Mouse (Mus musculus): Measurements from ENCODE around the gene Pdhx. TPM values are rescaled to one million over a fixed set of nuclear protein-coding genes. Genes with fewer than 3 reads are reported as not detected.

The Pdhx gene
- polyA plus RNA-seq, 1 experiment = 4.9 TPM

GRCm38 (mm10) chr2:102990301-102990702, 83.0 kb downstream of the Pdhx start:
- Histone ChIP-seq H3K27me3 (ENCODE audit: control insufficient read depth, insufficient read depth, low read length) (no peaks in the 10 kb centered on the region), H3K36me3 (ENCODE audit: control insufficient read depth, insufficient read depth, low read length) (no peaks in the 10 kb centered on the region), H3K4me3 (ENCODE audit: low read depth, low read length) (no peak overlapping the region), H3K4me1 (ENCODE audit: control insufficient read depth, insufficient read depth, insufficient read length, low read length) (0 out of 2 replicates have a peak, but pooled peaks cover 2% of the 10 kb centered on the region), H3K27ac (ENCODE audit: insufficient read depth, low read depth, low read length) (no peak overlapping the region)
- WGBS = 51% methylated on average over 2 of the region's 2 CpGs
- TF ChIP-seq POLR2A (IDR thresholded peaks at IDR 0.05; ENCODE audit: low read depth, low read length) (no peak), CTCF (IDR thresholded peaks at IDR 0.05; ENCODE audit: extremely low read depth, insufficient read length, insufficient replicate concordance, low read depth, low read length) (no peak)

GRCm38 (mm10) chr2:102989446-102989845, 83.9 kb downstream of the Pdhx start:
- Histone ChIP-seq H3K27me3 (ENCODE audit: control insufficient read depth, insufficient read depth, low read length) (no peaks in the 10 kb centered on the region), H3K36me3 (ENCODE audit: control insufficient read depth, insufficient read depth, low read length) (no peaks in the 10 kb centered on the region), H3K4me3 (ENCODE audit: low read depth, low read length) (no peak overlapping the region), H3K27ac (ENCODE audit: insufficient read depth, low read depth, low read length) (no peak overlapping the region), H3K4me1 (ENCODE audit: control insufficient read depth, insufficient read depth, insufficient read length, low read length) (0 out of 2 replicates have a peak, but pooled peaks cover 2% of the 10 kb centered on the region)
- WGBS = 97% methylated on average over 1 of the region's 1 CpGs
- TF ChIP-seq CTCF (IDR thresholded peaks at IDR 0.05; ENCODE audit: extremely low read depth, insufficient read length, insufficient replicate concordance, low read depth, low read length) (no peak), POLR2A (IDR thresholded peaks at IDR 0.05; ENCODE audit: low read depth, low read length) (no peak)

GRCm38 (mm10) chr2:102987708-102988010, 85.7 kb downstream of the Pdhx start:
- H3K36me3 ChIP-seq (ENCODE audit: control insufficient read depth, insufficient read depth, low read length) = no peaks in the 10 kb centered on the region
- 89% methylated on average over 4 of the region's 4 CpGs for WGBS
- H3K4me1 ChIP-seq (ENCODE audit: control insufficient read depth, insufficient read depth, insufficient read length, low read length) = 0 out of 2 replicates have a peak, but pooled peaks cover 2% of the 10 kb centered on the region
- H3K27ac ChIP-seq (ENCODE audit: insufficient read depth, low read depth, low read length) = 0 out of 2 replicates have a peak overlapping the region, but pooled peaks have one; percentile 9
- H3K4me3 ChIP-seq (ENCODE audit: low read depth, low read length) = no peak overlapping the region
- H3K27me3 ChIP-seq (ENCODE audit: control insufficient read depth, insufficient read depth, low read length) = no peaks in the 10 kb centered on the region
- TF ChIP-seq CTCF (IDR thresholded peaks at IDR 0.05; ENCODE audit: extremely low read depth, insufficient read length, insufficient replicate concordance, low read depth, low read length) (no peak), POLR2A (IDR thresholded peaks at IDR 0.05; ENCODE audit: low read depth, low read length) (no peak)

GRCm38 (mm10) chr2:102986964-102987707, 86.2 kb downstream of the Pdhx start:
- 0 out of 2 replicates have a peak, but pooled peaks cover 2% of the 10 kb centered on the region for H3K4me1 ChIP-seq (ENCODE audit: control insufficient read depth, insufficient read depth, insufficient read length, low read length)
- H3K36me3 ChIP-seq (ENCODE audit: control insufficient read depth, insufficient read depth, low read length) = no peaks in the 10 kb centered on the region
- H3K4me3 ChIP-seq (ENCODE audit: low read depth, low read length) = no peak overlapping the region
- no peak for TF ChIP-seq CTCF (IDR thresholded peaks at IDR 0.05; ENCODE audit: extremely low read depth, insufficient read length, insufficient replicate concordance, low read depth, low read length)
- TF ChIP-seq POLR2A (IDR thresholded peaks at IDR 0.05; ENCODE audit: low read depth, low read length) = no peak
- H3K27me3 ChIP-seq (ENCODE audit: control insufficient read depth, insufficient read depth, low read length) = no peaks in the 10 kb centered on the region
- H3K27ac ChIP-seq (ENCODE audit: insufficient read depth, low read depth, low read length) = 0 out of 2 replicates have a peak overlapping the region, but pooled peaks have one; percentile 26
- WGBS = 77% methylated on average over 6 of the region's 6 CpGs

GRCm38 (mm10) chr2:102986424-102986823, 86.9 kb downstream of the Pdhx start:
- H3K4me1 ChIP-seq (ENCODE audit: control insufficient read depth, insufficient read depth, insufficient read length, low read length) = 0 out of 2 replicates have a peak, but pooled peaks cover 2% of the 10 kb centered on the region
- H3K36me3 ChIP-seq (ENCODE audit: control insufficient read depth, insufficient read depth, low read length) = no peaks in the 10 kb centered on the region
- H3K27ac ChIP-seq (ENCODE audit: insufficient read depth, low read depth, low read length) = no peak overlapping the region
- 54% methylated on average over 3 of the region's 3 CpGs for WGBS
- no peak for TF ChIP-seq CTCF (IDR thresholded peaks at IDR 0.05; ENCODE audit: extremely low read depth, insufficient read length, insufficient replicate concordance, low read depth, low read length)
- TF ChIP-seq POLR2A (IDR thresholded peaks at IDR 0.05; ENCODE audit: low read depth, low read length) = no peak
- H3K4me3 ChIP-seq (ENCODE audit: low read depth, low read length) = no peak overlapping the region
- H3K27me3 ChIP-seq (ENCODE audit: control insufficient read depth, insufficient read depth, low read length) = no peaks in the 10 kb centered on the region

GRCm38 (mm10) chr2:102982822-102983221, 90.5 kb downstream of the Pdhx start:
- no peak overlapping the region for H3K27ac ChIP-seq (ENCODE audit: insufficient read depth, low read depth, low read length)
- H3K4me3 ChIP-seq (ENCODE audit: low read depth, low read length) = no peak overlapping the region
- TF ChIP-seq POLR2A (IDR thresholded peaks at IDR 0.05; ENCODE audit: low read depth, low read length) (no peak), CTCF (IDR thresholded peaks at IDR 0.05; ENCODE audit: extremely low read depth, insufficient read length, insufficient replicate concordance, low read depth, low read length) (no peak)
- H3K4me1 ChIP-seq (ENCODE audit: control insufficient read depth, insufficient read depth, insufficient read length, low read length) = peaks cover 2% of the 10 kb centered on the region; the same call in 1 of the 2 replicates
- no peaks in the 10 kb centered on the region for H3K36me3 ChIP-seq (ENCODE audit: control insufficient read depth, insufficient read depth, low read length)
- WGBS = 65% methylated on average over 2 of the region's 2 CpGs
- no peaks in the 10 kb centered on the region for H3K27me3 ChIP-seq (ENCODE audit: control insufficient read depth, insufficient read depth, low read length)

GRCm38 (mm10) chr2:102981446-102982314, 91.6 kb downstream of the Pdhx start:
- WGBS = 80% methylated on average over 8 of the region's 8 CpGs

More at GRCm38 (mm10) chr2:102981446-102982314, 91.6 kb downstream of the Pdhx start:
- Histone ChIP-seq H3K4me1 (ENCODE audit: control insufficient read depth, insufficient read depth, insufficient read length, low read length) (peaks cover 2% of the 10 kb centered on the region; the same call in 1 of the 2 replicates), H3K27me3 (ENCODE audit: control insufficient read depth, insufficient read depth, low read length) (no peaks in the 10 kb centered on the region), H3K36me3 (ENCODE audit: control insufficient read depth, insufficient read depth, low read length) (no peaks in the 10 kb centered on the region), H3K4me3 (ENCODE audit: low read depth, low read length) (no peak overlapping the region), H3K27ac (ENCODE audit: insufficient read depth, low read depth, low read length) (no peak overlapping the region)
- TF ChIP-seq CTCF (IDR thresholded peaks at IDR 0.05; ENCODE audit: extremely low read depth, insufficient read length, insufficient replicate concordance, low read depth, low read length) (no peak), POLR2A (IDR thresholded peaks at IDR 0.05; ENCODE audit: low read depth, low read length) (no peak)

Measured in small intestine, adult 2 months (tissue).